Mouse (Mus musculus) bone marrow macrophage, adult 2 months (primary cell): ENCODE results near the gene Gna12. TPM values are rescaled to one million over a fixed set of nuclear protein-coding genes. Genes with fewer than 3 reads are reported as not detected.
A peak's percentile ranks its signal among the peaks of the same experiment; 100 is the strongest.

Source experiments
- H3K27ac ChIP-seq: 2 replicates; pipeline ENCODE4 v1.5.1; 2012; ENCODE audit warnings: low read depth, low read length; ENCODE audit not compliant: insufficient read depth
- H3K4me1 ChIP-seq: 2 replicates; pipeline ENCODE4 v1.6.1; 2012; ENCODE audit warnings: low read length; ENCODE audit not compliant: control insufficient read depth, insufficient read depth
- H3K4me3 ChIP-seq: 2 replicates; pipeline ENCODE4 v1.5.1; 2012; ENCODE audit warnings: mild to moderate bottlenecking, low read length, moderate library complexity; ENCODE audit not compliant: insufficient read depth
- CTCF ChIP-seq: IDR thresholded peaks from 2 replicates; pipeline ENCODE4 v1.5.1; 2012; ENCODE audit warnings: low read depth, mild to moderate bottlenecking, low read length, moderate library complexity
- POLR2A ChIP-seq: IDR thresholded peaks from 2 replicates; pipeline ENCODE4 v1.6.1; 2012; ENCODE audit warnings: mild to moderate bottlenecking, low read depth, low read length, borderline replicate concordance
- polyA plus RNA-seq: library from polyadenylated mRNA; stranded (reverse); fragments of >200 nt; gene quantifications from 2 replicates; pipeline ENCODE4 v1.2.4, GENCODE M21; 2012; ENCODE audit not compliant: missing spikeins, insufficient read depth, insufficient read length

Gene Gna12
- polyA plus RNA-seq, 1 experiment: 173 TPM

DNA sequence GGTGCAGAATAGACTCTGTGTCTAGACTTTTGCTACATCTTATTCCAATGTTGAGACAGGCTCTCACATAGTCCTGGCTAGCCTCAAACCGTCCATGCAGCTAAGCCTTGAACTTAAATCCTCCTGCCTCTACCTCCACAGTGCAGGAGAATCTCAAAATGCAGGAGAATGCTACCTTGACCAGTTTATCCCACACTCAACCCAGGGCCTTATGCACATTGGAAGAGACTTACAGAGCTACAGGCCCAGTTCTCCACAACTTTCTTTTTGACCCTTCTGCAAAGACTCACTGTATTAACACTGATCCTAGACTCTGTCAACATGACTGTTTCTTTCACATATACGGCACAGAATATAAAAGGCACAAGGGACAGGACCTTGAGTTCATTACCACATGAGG is 1.9 kb downstream of the Gna12 start:
- peaks cover 38% of the 10 kb centered on the region for H3K4me1 ChIP-seq
- TF ChIP-seq POLR2A (no peak), CTCF (no peak)
- H3K4me3 ChIP-seq: peak overlapping the region; percentile 96
- peak overlapping the region; percentile 48 for H3K27ac ChIP-seq

DNA sequence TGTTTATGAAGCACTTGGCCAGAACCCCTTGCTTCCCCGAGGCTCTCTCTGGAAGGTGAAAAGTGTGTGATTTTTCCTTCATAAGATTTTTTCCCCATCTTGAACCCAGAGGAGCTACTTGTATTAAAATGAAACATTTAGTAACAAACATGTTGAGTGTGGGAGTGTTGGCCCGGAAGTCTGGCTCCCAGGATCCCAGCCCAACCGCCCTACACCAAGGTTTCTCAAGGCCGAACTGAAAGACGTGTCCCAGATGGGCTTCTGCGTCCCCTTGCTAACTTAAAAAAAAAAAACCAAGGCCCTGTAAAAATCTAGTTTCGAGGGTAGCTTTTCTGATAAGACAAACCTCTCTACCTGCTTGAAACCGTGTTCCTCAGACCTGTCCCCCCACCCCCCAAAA is 2.3 kb downstream of the Gna12 start:
- Histone ChIP-seq H3K27ac (peak overlapping the region; percentile 48), H3K4me3 (no peak overlapping the region), H3K4me1 (peaks cover 41% of the 10 kb centered on the region)
- TF ChIP-seq POLR2A (no peak), CTCF (no peak)

DNA sequence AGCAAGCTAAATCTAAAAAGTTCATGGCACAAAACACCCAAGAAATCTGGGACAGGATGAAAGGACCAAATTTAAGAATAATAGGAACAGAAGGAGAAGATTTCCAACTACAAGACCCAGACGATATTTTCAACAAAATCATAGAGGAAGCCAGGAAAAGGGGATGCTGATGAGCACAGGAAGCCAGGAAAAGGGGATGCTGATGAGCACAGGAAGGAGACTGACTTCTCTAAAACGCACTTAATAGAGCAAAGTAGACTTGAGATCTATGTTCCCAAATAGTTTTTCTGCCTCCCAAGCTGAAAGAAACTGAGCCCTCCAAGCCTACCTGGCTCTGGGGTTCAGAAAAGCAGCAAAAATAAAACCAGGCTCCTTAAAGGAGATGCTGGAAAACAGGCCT is 2.8 kb downstream of the Gna12 start:
- peak overlapping the region; percentile 48 for H3K27ac ChIP-seq

DNA sequence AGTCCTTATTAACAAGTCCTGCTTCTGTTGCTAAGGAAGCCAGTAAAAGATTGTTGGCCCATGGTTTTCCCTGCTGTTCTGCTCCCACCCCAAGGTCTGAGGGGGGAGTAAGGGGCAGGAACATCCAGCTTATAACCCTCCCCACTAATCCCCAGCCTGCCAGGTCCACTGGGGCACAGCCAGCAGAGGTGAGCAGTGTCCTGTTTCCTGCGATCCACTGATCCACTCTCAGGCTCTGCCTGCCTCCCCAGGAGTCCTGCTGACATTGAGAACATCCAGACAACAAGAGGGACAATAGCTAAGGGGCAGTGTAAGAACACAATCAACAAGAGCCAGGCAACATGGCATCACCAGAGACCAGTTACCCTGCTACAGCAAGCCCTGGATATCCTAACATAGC is 3.4 kb downstream of the Gna12 start:
- Histone ChIP-seq H3K4me1 (peaks cover 52% of the 10 kb centered on the region), H3K4me3 (no peak overlapping the region), H3K27ac (0 out of 2 replicates have a peak overlapping the region, but pooled peaks have one; percentile 30)
- TF ChIP-seq CTCF: no peak
- no peak for TF ChIP-seq POLR2A

More for the DNA sequence above, 2.8 kb downstream of the Gna12 start:
- TF ChIP-seq POLR2A (no peak), CTCF (no peak)
- peaks cover 46% of the 10 kb centered on the region for H3K4me1 ChIP-seq
- peak overlapping the region; percentile 3; the same call in 1 of the 2 replicates for H3K4me3 ChIP-seq

GRCm38 (mm10) chr5:140826118-140826517 is 4.1 kb downstream of the Gna12 start:
- H3K4me3 ChIP-seq: no peak overlapping the region

DNA sequence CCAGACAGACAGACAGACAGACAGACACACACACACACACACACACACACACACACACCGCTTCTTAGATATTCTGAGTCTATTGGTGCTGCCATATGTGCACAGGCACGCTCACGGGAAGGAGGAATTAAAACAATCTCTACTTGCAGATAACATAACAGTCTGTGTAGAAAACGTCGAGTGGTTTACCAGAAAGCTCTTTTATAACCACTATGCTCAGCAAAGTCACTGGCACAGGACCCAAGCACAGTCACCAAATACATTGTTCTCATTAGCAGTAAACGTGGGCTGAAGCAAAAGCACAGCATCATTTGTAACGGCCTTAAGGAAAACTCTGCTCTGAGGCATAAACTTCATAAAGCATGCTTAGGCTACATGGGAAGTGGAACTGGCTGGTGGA is 6.1 kb downstream of the Gna12 start:
- Histone ChIP-seq H3K4me1 (peaks cover 76% of the 10 kb centered on the region), H3K27ac (no peak overlapping the region), H3K4me3 (no peak overlapping the region)
- no peak for TF ChIP-seq CTCF
- no peak for TF ChIP-seq POLR2A

More at GRCm38 (mm10) chr5:140826118-140826517, 4.1 kb downstream of the Gna12 start:
- peaks cover 58% of the 10 kb centered on the region for H3K4me1 ChIP-seq
- no peak for TF ChIP-seq POLR2A
- no peak for TF ChIP-seq CTCF
- no peak overlapping the region for H3K27ac ChIP-seq

DNA sequence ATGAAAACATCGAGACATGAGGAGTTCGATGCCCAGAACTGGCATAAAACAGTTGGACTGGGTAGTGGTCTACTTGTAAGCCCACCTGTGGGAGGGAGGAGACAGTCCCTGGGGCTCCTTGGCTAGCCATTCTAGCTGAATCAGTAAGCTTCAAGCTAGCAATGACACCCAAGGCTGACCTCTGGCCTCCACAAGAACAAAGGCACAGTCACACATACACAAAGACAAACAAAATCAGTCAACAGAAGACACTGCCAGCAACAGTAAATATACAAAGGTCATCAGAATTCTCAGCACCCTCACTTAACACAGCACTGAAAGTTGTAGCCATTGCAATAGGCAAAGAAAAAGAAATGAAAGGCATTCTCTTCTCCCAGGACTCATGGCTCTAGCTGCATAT is 6.8 kb downstream of the Gna12 start:
- no peak for TF ChIP-seq POLR2A
- no peak for TF ChIP-seq CTCF
- Histone ChIP-seq H3K4me1 (peaks cover 80% of the 10 kb centered on the region), H3K4me3 (no peak overlapping the region), H3K27ac (no peak overlapping the region)

GRCm38 (mm10) chr5:140821951-140822350 is 8.3 kb downstream of the Gna12 start:
- H3K27ac ChIP-seq: no peak overlapping the region
- peaks cover 81% of the 10 kb centered on the region for H3K4me1 ChIP-seq
- TF ChIP-seq POLR2A (no peak), CTCF (no peak)
- H3K4me3 ChIP-seq: no peak overlapping the region

DNA sequence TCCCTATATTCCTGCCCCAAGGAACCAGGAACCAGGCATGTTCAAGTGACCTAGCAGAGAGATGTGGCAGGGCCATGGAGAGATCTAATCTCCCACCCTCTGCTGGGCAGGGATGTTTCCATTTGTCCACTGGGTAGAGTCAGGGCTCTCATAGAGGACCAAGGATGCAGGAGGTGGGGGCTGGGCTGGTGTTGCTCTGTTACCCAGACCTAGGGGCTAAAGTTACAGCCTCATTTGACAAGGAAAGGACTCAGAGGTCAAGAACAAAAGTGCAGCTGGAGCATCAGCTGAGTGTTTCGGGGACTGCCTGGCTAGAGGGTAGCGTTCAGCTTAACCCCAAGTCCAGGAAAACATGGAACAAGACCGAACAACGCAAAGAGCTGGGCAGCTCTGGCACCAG is 9.7 kb downstream of the Gna12 start:
- Histone ChIP-seq H3K4me3 (no peak overlapping the region), H3K27ac (no peak overlapping the region), H3K4me1 (peaks cover 86% of the 10 kb centered on the region)
- TF ChIP-seq POLR2A (no peak), CTCF (no peak)

GRCm38 (mm10) chr5:140819594-140819993 is 10.6 kb downstream of the Gna12 start:
- Histone ChIP-seq H3K27ac (peak overlapping the region; percentile 14; the same call in 1 of the 2 replicates), H3K4me3 (no peak overlapping the region), H3K4me1 (peaks cover 93% of the 10 kb centered on the region)
- TF ChIP-seq CTCF (no peak), POLR2A (no peak)
